Mouse (Mus musculus): Measurements from ENCODE around the gene Ltb. TPM values are rescaled to one million over a fixed set of nuclear protein-coding genes. Genes with fewer than 3 reads are reported as not detected.
A peak's percentile ranks its signal among the peaks of the same experiment; 100 is the strongest.

Gene Ltb
- polyA plus RNA-seq, 1 experiment from 2014 or later = not detected

DNA sequence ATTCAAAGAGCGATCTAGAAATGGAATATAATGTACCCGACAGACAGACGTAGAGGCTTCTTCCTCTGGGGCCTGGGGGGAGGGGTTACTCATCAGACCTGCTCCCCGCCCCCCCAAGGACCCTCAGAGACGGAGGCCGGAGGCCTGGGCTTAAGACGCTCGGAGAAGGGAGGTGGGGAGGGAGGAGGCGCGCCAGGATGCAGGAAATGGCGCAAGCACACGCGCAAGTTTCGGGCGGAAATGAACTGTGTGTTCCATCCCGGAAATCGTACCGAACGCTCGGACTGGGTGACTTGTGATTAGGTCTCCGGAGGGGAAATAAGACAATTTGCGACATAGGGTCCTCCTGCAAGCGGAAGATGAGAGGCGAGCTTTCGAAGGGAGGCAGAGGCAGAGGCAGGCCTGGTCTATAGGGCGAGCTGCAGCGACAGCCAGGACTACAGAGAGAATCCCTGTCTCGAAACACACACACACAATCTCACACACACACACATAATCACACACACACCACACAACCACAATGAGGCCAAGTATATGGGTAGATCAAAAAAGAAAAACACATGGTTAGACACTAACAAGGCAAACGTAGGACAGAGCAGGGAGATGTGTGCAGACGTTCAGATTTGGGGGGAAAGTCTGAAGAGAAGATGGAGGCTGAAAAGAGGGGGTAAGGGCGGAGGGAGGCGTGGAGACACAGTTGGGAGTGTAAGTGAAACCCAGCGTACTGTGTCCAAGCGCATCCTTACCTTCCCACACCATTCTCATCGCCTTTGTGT is 41.6 kb downstream of the Ltb start, which contains the start of gene Nfkbil1:
Gene Nfkbil1, minus strand, starts transcription at position 179 of the 776 bp plus-strand sequence.
- peak; percentile 77 for ATAC-seq
- Histone ChIP-seq H3K9ac (peak within 1 kb of the TSS; percentile 86), H3K27me3 (no peaks in the 10 kb centered on the region), H3K4me3 (peak within 1 kb of the TSS; percentile 58), H3K4me2 (peak within 1 kb of the TSS; percentile 85), H3K27ac (peak within 1 kb of the TSS; percentile 97), H3K9me3 (replicated peaks) (no peaks in the 10 kb centered on the region), H3K4me1 (peaks cover 40% of the 10 kb centered on the region), H3K36me3 (ENCODE audit: poor library complexity, severe bottlenecking) (peaks cover 17% of the 10 kb centered on the region)
- WGBS = under 1% methylated on average over 35 of the region's 35 CpGs

DNA sequence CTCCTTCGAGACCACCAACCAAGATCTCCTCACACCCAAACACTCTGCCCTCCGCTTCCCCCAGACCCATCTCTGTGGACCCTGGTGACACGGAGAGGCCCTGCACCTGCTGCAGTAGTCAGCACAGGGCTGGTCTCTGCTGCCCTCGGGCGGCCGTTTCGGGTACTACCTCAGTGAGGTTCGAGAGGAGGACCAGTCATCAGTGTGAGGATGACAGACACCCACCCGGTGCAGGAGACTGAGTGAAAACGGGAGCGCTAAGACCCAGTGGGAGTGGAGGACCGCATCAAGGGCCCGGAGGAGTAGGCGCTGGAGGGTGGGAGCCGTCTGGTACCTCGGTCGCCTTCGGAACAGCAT is 42.1 kb downstream of the Ltb start:
- Histone ChIP-seq H3K4me2 (peak overlapping the region; percentile 85), H3K9me3 (replicated peaks) (no peaks in the 10 kb centered on the region), H3K27me3 (no peaks in the 10 kb centered on the region), H3K4me1 (peaks cover 41% of the 10 kb centered on the region), H3K27ac (peak overlapping the region; percentile 97), H3K36me3 (ENCODE audit: poor library complexity, severe bottlenecking) (peaks cover 12% of the 10 kb centered on the region), H3K4me3 (peak overlapping the region; percentile 58), H3K9ac (peak overlapping the region; percentile 86)
- WGBS = 1% methylated on average over 18 of the region's 18 CpGs
- peak; percentile 84 for ATAC-seq

DNA sequence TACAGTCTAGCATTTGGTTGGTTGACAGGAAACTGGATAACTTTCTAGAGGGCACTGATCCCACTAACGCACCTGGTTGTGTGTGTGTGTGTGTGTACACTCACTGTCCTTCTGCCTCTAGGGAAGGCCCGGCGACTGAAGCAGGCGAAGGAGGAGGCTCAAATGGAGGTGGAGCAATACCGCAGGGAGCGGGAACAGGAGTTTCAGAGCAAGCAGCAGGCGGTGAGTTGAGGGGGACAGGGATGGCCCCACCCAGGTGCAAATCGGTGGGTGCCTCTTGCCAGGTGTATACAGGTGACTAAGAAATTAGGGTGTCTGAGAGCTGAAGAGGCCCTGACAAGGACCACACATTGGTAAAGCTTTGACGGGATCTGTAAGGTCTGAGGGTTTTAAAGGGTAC is 42.8 kb downstream of the Ltb start:
- Histone ChIP-seq H3K4me2 (peak overlapping the region; percentile 85), H3K36me3 (ENCODE audit: poor library complexity, severe bottlenecking) (peaks cover 11% of the 10 kb centered on the region), H3K27ac (peak overlapping the region; percentile 97), H3K9me3 (replicated peaks) (no peaks in the 10 kb centered on the region), H3K4me1 (peaks cover 37% of the 10 kb centered on the region), H3K9ac (peak overlapping the region; percentile 86), H3K27me3 (no peaks in the 10 kb centered on the region), H3K4me3 (peak overlapping the region; percentile 58)
- 78% methylated on average over 9 of the region's 9 CpGs for WGBS
- no peak for ATAC-seq

DNA sequence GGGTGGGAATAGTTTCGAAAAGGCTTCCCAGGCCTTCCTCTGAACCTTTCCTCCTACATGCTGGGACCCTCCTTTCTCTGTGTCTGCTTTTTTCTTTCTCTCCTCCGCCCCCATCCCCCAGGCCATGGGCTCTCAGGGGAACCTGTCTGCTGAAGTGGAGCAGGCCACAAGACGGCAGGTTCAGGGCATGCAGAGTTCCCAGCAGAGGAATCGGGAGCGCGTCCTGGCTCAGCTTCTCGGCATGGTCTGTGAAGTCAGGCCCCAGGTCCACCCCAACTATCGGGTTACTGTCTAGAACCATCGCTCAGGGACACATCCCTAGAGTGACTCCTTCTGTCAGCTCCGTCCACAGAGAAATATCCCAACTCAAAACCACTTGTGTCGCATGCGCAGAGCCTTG is 43.3 kb downstream of the Ltb start:
- Histone ChIP-seq H3K27ac (no peak overlapping the region), H3K4me3 (no peak overlapping the region), H3K27me3 (no peaks in the 10 kb centered on the region), H3K4me2 (peak overlapping the region; percentile 85; the same call in 1 of the 2 replicates), H3K36me3 (ENCODE audit: poor library complexity, severe bottlenecking) (peaks cover 11% of the 10 kb centered on the region), H3K9me3 (replicated peaks) (no peaks in the 10 kb centered on the region), H3K4me1 (peaks cover 37% of the 10 kb centered on the region), H3K9ac (no peak overlapping the region)
- ATAC-seq = no peak
- 91% methylated on average over 12 of the region's 12 CpGs for WGBS

DNA sequence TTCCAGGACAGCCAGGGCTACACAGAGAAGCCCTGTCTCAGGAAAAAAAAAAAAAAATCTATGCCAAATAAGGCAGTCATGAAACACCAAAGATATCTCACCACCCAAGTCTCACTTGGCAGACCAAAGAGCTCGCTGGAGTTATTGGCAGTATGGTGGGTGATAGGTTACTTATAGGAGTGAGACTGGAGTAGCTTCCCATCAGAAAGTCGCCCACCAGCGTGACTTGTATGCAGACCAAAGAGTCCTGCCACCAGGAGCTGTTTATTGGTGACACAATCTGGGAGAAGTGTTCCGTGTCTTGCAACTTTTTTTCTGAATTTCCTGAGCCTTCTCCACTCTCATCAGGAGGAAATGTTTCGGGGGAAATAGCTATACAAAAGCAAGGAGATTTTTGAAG is 45.5 kb downstream of the Ltb start:
- peaks cover 39% of the 10 kb centered on the region for H3K4me1 ChIP-seq
- WGBS = 81% methylated on average over 5 of the region's 5 CpGs
- H3K4me2 ChIP-seq = no peak overlapping the region
- H3K27ac ChIP-seq = no peak overlapping the region
- H3K4me3 ChIP-seq = no peak overlapping the region
- H3K9me3 ChIP-seq (replicated peaks) = no peaks in the 10 kb centered on the region
- H3K9ac ChIP-seq = no peak overlapping the region
- no peak for ATAC-seq
- H3K27me3 ChIP-seq = no peaks in the 10 kb centered on the region
- peaks cover 18% of the 10 kb centered on the region for H3K36me3 ChIP-seq (ENCODE audit: poor library complexity, severe bottlenecking)

DNA sequence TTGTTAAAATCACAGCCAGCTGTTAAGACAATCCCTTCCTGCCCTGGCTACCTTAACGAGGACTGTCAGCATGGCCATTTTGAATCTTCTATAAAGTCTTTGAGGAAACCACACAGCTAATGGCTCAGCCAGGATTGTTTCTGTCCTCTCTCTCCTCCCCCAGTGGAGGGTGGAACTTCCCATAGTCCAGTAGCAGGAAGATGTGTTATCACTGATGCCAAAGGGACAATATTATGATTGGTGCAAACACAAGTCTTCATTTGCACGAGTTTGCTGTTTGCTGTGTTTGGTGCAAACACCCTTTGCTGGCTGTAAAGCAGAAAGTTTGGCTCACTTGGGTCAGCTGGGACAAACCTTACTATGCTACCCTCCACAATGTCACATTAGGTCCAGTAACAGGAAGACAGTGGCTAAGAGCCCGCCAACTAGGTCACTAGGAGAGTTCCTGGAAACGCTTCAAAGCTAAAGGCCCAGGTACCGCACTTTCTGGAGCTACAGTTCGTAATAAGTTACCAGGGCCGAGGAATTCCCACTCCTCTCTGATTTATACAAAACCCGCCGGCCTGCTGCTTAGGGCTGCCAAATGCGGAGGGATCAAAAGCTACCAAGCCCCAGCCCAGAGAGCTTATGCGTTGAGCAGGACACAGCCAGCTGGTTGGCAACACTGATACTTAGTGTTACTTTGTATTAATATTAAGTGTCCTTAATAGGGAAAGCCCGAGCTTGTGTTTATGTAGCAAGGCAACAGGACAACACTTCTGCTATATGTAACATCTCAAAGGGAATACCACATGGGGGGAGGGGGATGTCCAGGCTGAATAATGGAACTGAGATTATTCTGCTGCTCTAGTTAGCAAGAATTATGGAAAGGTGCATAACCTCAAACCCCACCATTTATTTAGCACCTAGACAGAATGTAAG is 46.4 kb downstream of the Ltb start:
- H3K27me3 ChIP-seq = no peaks in the 10 kb centered on the region
- H3K9ac ChIP-seq = peak overlapping the region; percentile 100
- 0 out of 2 replicates have a peak, but pooled peaks have one; percentile 0 for ATAC-seq
- H3K4me2 ChIP-seq = peak overlapping the region; percentile 97
- 30% methylated on average over 12 of the region's 12 CpGs for WGBS
- H3K4me1 ChIP-seq = peaks cover 44% of the 10 kb centered on the region
- H3K36me3 ChIP-seq (ENCODE audit: poor library complexity, severe bottlenecking) = peaks cover 27% of the 10 kb centered on the region
- H3K27ac ChIP-seq = peak overlapping the region; percentile 99
- H3K4me3 ChIP-seq = peak overlapping the region; percentile 99
- H3K9me3 ChIP-seq (replicated peaks) = no peaks in the 10 kb centered on the region

DNA sequence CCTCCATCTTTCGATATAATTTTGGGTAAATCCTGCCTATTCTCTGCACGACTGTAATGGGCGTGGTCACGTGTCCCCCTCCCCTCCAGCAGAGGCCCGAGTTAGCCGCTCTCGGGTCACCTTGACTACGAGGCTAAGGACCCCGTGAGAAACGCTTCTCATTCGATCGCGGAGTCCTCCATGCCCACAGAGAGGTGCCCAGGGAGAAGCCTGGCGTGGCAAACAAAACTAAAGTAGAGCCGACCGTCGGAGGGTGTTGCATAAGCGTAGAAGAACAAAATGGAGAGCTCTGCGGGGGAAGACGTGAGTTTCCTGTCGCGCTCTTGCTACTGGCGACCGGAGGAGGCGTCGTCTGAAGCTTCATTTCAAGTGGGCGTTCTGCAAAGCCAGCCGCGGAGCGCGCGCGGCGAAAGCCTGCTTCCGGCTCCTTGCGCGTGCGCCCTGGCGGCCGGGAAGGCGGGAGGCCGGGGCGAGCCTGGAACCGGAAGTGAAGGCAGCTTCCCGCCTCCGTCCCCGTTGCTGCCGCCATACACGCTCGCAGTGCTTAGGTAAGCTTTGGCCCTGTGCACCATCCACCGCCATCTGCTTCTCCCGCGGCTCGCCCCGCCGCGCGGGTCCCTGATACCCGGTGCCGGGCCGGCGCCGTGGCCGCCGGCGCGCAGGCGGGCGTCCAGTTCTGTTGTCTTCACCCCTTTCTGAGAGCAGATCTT is 47.2 kb downstream of the Ltb start, which contains the start of gene Ddx39b:
Gene Ddx39b, plus strand, starts transcription at position 442 of the 710 bp plus-strand sequence.
- peak within 1 kb of the TSS; percentile 97 for H3K4me2 ChIP-seq
- H3K4me1 ChIP-seq = peaks cover 51% of the 10 kb centered on the region
- peak; percentile 92 for ATAC-seq
- 1% methylated on average over 69 of the region's 69 CpGs for WGBS
- no peaks in the 10 kb centered on the region for H3K27me3 ChIP-seq
- no peaks in the 10 kb centered on the region for H3K9me3 ChIP-seq (replicated peaks)
- H3K27ac ChIP-seq = peak within 1 kb of the TSS; percentile 99
- H3K36me3 ChIP-seq (ENCODE audit: poor library complexity, severe bottlenecking) = peaks cover 35% of the 10 kb centered on the region
- peak within 1 kb of the TSS; percentile 99 for H3K4me3 ChIP-seq
- peak within 1 kb of the TSS; percentile 100 for H3K9ac ChIP-seq

DNA sequence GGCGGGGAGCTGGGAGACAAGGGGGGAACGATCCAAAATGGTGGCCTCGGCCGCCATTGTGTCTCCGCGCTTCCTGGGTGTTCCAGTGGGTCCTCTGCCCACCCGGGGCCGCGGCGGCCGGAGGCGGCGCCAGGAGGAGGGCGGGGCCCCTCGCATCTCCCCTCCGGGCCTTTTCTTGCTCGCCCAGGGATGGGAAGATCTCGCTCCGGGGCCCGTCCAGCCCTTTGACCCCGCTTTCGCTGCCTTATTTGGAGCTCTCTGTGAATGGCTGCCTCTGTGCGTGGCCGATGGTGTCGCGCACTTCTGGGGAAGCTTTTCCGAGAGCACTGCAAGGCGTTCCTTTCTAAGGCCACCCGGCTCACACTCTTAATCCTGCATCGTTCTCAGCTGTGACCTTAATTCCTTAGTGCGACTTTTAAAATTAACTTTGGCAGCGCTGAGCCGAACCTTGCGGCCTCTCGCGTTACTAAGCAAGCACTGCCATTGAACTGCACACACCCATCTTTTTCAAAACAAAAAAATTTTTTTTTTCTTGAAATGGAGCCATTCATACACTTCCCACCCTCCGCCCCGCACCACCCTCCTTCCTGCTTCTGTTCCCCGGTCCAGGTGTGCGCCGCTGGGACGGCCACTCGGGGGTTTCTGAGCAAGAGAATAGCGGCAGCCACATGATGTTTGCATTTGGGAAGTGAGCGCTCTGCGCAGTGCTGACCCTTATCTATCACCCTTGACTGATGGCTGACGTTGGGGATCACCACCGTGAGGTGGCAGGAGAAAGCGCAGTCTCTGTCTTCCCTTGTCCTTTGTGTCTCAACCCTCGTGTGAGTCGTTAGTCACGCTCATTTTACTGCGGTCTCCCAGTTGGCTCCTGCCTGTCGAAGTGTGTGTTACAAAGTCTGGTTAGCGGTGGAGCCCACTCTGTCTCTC is 48.0 kb downstream of the Ltb start:
- peaks cover 51% of the 10 kb centered on the region for H3K4me1 ChIP-seq
- peak overlapping the region; percentile 99 for H3K4me3 ChIP-seq
- peaks cover 43% of the 10 kb centered on the region for H3K36me3 ChIP-seq (ENCODE audit: poor library complexity, severe bottlenecking)
- peak overlapping the region; percentile 97 for H3K4me2 ChIP-seq
- peak; percentile 41 for ATAC-seq
- H3K27me3 ChIP-seq = no peaks in the 10 kb centered on the region
- H3K9ac ChIP-seq = peak overlapping the region; percentile 100
- H3K9me3 ChIP-seq (replicated peaks) = no peaks in the 10 kb centered on the region
- WGBS = under 1% methylated on average over 51 of the region's 55 CpGs
- H3K27ac ChIP-seq = peak overlapping the region; percentile 99

DNA sequence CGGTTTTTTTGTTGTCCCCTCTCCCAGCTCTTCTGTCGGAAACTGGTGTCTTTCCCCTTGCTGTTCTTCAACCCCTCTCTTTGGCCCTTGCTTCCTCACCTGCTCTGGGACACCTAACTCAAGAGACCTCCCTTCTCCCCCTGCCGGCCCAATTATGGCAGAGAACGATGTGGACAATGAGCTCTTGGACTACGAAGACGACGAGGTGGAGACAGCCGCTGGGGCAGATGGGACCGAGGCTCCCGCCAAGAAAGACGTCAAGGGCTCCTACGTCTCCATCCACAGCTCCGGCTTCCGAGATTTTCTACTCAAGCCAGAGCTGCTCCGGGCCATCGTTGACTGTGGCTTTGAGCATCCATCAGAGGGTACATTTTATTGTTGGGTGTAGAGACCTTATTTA is 48.8 kb downstream of the Ltb start:
- 3% methylated on average over 16 of the region's 16 CpGs for WGBS
- peak overlapping the region; percentile 99 for H3K4me3 ChIP-seq
- H3K27ac ChIP-seq = peak overlapping the region; percentile 99
- H3K9ac ChIP-seq = peak overlapping the region; percentile 100
- H3K9me3 ChIP-seq (replicated peaks) = no peaks in the 10 kb centered on the region
- no peaks in the 10 kb centered on the region for H3K27me3 ChIP-seq
- peak overlapping the region; percentile 97 for H3K4me2 ChIP-seq
- ATAC-seq = no peak
- peaks cover 58% of the 10 kb centered on the region for H3K4me1 ChIP-seq
- H3K36me3 ChIP-seq (ENCODE audit: poor library complexity, severe bottlenecking) = peaks cover 51% of the 10 kb centered on the region

DNA sequence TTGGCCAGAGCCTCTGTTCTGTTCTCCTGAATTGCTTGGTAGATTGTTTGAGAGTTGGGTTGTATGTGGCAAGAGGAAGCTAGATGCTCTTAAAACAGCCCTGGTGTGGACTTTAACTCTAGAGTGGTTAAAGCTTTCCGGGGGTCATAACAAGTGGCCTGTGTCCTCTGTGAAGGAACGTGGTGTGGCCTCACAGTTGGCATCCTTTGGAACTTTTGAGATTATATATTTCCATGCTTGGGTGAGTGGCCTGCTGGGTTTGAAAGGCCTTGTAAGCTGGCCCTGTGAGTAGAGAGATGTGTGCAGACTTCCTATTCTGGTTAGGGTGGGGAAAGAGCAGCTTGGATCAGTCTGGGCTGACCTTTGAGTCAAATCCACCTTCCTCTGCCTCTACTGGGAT is 50.8 kb downstream of the Ltb start:
- Histone ChIP-seq H3K4me2 (peak overlapping the region; percentile 97), H3K27me3 (no peaks in the 10 kb centered on the region), H3K4me3 (peak overlapping the region; percentile 99), H3K36me3 (ENCODE audit: poor library complexity, severe bottlenecking) (peaks cover 71% of the 10 kb centered on the region), H3K27ac (no peak overlapping the region), H3K4me1 (peaks cover 58% of the 10 kb centered on the region), H3K9ac (peak overlapping the region; percentile 100), H3K9me3 (replicated peaks) (no peaks in the 10 kb centered on the region)
- WGBS = 77% methylated on average over 2 of the region's 2 CpGs
- ATAC-seq = no peak
